Mouse (Mus musculus) embryonic facial prominence, embryonic 13.5 days (tissue): ENCODE results near the gene D3Ertd254e. TPM values are rescaled to one million over a fixed set of nuclear protein-coding genes. Genes with fewer than 3 reads are reported as not detected.
"Not testable (repeated sequence)": the region's sequence is repeated elsewhere in the genome, so short reads cannot be mapped to it uniquely, and the experiment has no call there.

Source experiments
- ATAC-seq: fragments of 200-750 bp; cut with Nextera tagmentation; 2 replicates; pipeline ENCODE4 v1.8.0; 2017; ENCODE audit warnings: low read depth; ENCODE audit not compliant: insufficient number of reproducible peaks, insufficient read depth, low FRiP score, low TSS enrichment
- H3K27ac ChIP-seq: fragments of 300-500 bp; sonication (generic); 2 replicates; pipeline ENCODE4 v1.5.1; 2015; ENCODE audit warnings: moderate library complexity, mild to moderate bottlenecking, inconsistent platforms
- H3K27me3 ChIP-seq: fragments of 300-500 bp; sonication (generic); 2 replicates; pipeline ENCODE4 v1.6.1; 2015; ENCODE audit warnings: mild to moderate bottlenecking, inconsistent platforms
- H3K36me3 ChIP-seq: fragments of 300-500 bp; sonication (generic); 2 replicates; pipeline ENCODE4 v1.6.1; 2015; ENCODE audit warnings: mild to moderate bottlenecking, inconsistent platforms
- H3K4me1 ChIP-seq: fragments of 300-500 bp; sonication (generic); 2 replicates; pipeline ENCODE4 v1.6.1; 2015; ENCODE audit warnings: inconsistent platforms
- H3K4me2 ChIP-seq: fragments of 300-500 bp; sonication (generic); 2 replicates; pipeline ENCODE4 v1.6.1; 2015; ENCODE audit warnings: moderate library complexity, mild to moderate bottlenecking, inconsistent platforms
- H3K4me3 ChIP-seq: fragments of 300-500 bp; sonication (generic); 2 replicates; pipeline ENCODE4 v1.5.1; 2015; ENCODE audit warnings: mild to moderate bottlenecking, inconsistent platforms
- H3K9ac ChIP-seq: fragments of 300-500 bp; sonication (generic); 2 replicates; pipeline ENCODE4 v1.6.1; 2015; ENCODE audit warnings: mild to moderate bottlenecking, inconsistent platforms
- H3K9me3 ChIP-seq: fragments of 300-500 bp; sonication (generic); 2 replicates; pipeline ENCODE4 v1.6.1; 2016; ENCODE audit warnings: inconsistent platforms
- WGBS: fragments of 180-500 bp; shearing (Covaris S2); methylation state at CpG from one replicate; pipeline ENCODE4 v1.1.7; 2015; ENCODE audit warnings: mixed read lengths; 5-methylcytosine and 5-hydroxymethylcytosine counted together
- polyA plus RNA-seq: library from polyadenylated mRNA; unstranded; fragments of >200 nt; fragmentation: Nextera tagmentation; extraction: Ambion mirVana; gene quantifications from 2 replicates; pipeline ENCODE4 v1.2.1, GENCODE M21; 2015

D3Ertd254e gene
- polyA plus RNA-seq, result 9.6 and 11.2 TPM in 2 replicates

DNA sequence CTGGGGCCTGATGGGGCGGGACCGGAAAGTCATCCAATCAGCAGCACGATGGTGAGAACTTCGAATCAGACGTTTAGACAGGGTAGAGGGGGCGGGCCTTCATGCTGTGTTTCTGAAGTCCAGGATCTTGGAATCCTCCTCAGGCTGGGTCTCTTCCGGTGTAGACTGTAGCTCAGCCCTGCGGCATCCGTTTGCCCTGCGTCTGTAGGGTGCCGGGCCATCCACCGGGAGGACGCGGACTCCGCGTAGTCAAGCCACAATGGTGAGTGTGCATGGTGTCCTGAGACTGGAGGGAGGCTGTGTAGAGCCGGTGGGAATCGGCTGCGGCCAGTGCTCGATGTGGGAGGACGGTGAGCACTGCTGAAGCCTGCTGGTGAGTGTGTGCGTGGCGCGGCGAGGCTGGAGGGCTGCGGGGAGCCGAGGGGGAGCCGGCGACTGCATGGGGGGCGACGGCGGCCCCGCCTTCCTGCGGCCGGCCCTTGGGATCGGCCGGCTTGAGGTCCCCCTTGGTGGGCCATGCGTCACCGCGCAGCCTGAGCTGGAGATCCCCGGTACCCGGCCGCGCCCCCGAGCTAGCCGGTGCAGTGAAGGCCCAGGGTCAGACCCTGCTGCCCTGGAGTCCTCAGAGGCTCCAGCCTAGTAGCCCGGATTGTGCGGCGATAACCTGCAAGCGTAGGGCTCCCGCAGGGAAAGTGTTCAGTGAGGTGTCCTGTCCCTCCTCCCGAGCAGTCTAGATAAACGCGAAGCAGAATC lies at the start of gene D3Ertd254e:
TSS of gene D3Ertd254e (plus strand) at position 84 of the 753 bp plus-strand sequence.
- peak within 1 kb of the TSS; percentile 97 for H3K4me3 ChIP-seq
- H3K27ac ChIP-seq, result peak within 1 kb of the TSS; percentile 87
- peaks cover 26% of the 10 kb centered on the region for H3K4me1 ChIP-seq
- H3K27me3 ChIP-seq, result no peaks in the 10 kb centered on the region
- ATAC-seq, result peak; percentile 99
- H3K9me3 ChIP-seq, result no peaks in the 10 kb centered on the region
- peak within 1 kb of the TSS; percentile 66 for H3K4me2 ChIP-seq
- no peaks in the 10 kb centered on the region for H3K36me3 ChIP-seq
- under 1% methylated on average over 54 of the region's 54 CpGs for WGBS
- H3K9ac ChIP-seq, result peak within 1 kb of the TSS; percentile 96

DNA sequence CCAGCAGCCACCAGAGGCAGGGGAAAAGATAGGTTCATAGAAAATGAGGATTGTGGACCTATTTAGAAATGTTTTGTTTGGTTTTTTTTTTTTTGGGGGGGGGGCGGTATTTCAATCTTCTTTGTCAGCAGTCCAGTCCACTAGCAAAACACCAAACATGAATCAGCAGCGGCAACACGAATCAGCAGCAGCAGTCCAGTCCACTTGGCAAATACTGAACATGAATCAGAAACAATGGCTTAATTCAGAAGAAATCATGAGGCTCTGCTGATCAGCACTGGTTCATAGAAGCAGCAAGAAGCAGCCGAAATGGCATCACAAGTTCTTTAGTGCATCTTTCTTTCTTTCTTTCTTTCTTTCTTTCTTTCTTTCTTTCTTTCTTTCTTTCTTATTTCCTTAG lies 34.7 kb upstream of the D3Ertd254e start:
- Histone ChIP-seq H3K9me3 (no peaks in the 10 kb centered on the region), H3K27ac (no peak overlapping the region), H3K36me3 (no peaks in the 10 kb centered on the region), H3K4me2 (no peak overlapping the region), H3K4me1 (no peaks in the 10 kb centered on the region), H3K9ac (no peak overlapping the region), H3K4me3 (no peak overlapping the region), H3K27me3 (no peaks in the 10 kb centered on the region)
- ATAC-seq, result no peak
- 89% methylated on average over 4 of the region's 4 CpGs for WGBS

DNA sequence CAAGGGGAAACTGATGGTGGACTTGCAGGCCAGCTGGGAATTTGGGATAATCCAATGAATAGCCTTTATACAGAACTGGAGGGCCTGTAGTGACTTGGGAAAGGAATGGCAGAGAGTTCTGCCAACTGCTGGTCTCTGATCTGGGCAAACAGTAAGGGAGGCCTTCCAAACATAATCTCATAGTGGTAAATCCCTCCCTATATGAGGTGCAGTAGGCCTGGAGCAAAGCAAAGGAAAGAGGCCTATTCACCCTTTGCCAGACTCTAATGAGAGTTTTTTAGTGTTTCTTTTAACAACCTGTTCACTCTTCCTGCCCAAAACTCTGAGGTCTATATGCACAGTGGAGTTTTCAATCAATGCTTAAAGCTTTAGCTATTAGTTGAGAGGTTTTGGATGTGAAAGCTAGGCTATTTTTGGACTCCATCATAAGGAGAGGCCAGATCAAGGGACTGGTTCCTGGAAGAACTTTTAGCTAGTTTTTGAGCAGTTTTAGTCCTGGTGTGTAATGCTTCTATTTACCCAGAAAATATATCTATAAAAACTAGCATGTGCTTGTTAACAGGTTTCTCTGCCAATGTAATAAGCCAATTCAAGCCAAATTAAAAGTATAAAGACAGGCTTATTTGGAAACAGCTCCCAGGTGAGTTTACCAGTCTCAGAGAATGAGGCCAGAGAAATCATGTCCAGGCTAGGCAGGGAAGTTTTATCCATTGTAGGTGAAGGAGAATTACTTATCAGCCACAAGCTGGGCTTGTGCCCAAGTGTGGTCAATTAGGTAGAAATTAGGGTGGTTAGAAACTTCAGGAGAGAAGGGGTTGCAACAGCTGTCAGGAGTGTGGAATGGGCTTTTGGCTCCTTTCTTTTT lies 30.9 kb upstream of the D3Ertd254e start:
- no peak for ATAC-seq
- no peak overlapping the region for H3K4me2 ChIP-seq
- H3K27ac ChIP-seq, result no peak overlapping the region
- no peak overlapping the region for H3K4me3 ChIP-seq
- no peaks in the 10 kb centered on the region for H3K4me1 ChIP-seq
- H3K9me3 ChIP-seq, result 0 out of 2 replicates have a peak, but pooled peaks cover 3% of the 10 kb centered on the region
- H3K27me3 ChIP-seq, result no peaks in the 10 kb centered on the region
- no peak overlapping the region for H3K9ac ChIP-seq
- no peaks in the 10 kb centered on the region for H3K36me3 ChIP-seq

DNA sequence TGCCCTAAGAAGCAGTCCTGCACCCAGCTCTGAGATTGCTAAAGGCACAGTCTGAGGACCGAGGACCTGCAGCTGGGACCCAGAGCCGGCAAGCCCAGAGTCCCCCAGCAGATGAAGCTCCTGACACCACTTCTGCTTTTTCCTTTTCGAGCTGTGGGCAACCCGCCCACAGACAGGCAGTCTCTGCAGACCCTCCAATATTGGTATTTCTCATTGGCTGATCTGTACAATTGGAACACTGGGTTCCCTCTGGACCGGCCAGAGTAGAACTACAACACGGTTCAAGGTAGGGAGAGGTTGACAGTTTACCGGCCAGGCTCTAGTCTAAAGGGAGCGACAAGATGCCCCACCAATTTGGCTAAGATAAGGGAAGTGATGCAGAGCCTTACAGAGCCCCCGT lies 24.6 kb upstream of the D3Ertd254e start:
- not testable (repeated sequence) for H3K36me3 ChIP-seq, ATAC-seq, H3K4me1 ChIP-seq, H3K27me3 ChIP-seq, H3K9ac ChIP-seq, H3K27ac ChIP-seq, H3K9me3 ChIP-seq, H3K4me2 ChIP-seq, H3K4me3 ChIP-seq
- WGBS, result 92% methylated on average over 9 of the region's 9 CpGs

DNA sequence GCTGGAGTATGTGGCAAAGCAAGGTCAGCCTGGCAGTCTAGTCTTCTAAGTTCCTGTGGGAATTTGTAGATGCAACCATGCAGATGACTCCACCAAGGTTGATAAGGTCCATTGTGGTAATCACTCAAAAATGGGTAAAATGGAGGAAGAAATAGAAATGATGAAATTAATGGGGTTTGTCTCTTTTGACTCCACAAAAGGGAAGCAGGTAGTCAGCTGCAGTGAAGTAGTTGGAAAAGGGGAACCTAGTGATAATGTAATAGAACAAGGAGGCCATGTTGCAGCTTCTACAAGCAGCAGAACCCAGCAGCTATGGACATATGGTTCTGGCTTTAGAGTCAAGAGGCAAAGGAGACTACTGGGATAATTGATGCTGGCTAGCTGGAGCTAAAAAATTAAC lies 14.7 kb upstream of the D3Ertd254e start:
- Histone ChIP-seq H3K27ac (no peak overlapping the region), H3K9me3 (no peaks in the 10 kb centered on the region), H3K4me2 (no peak overlapping the region), H3K36me3 (no peaks in the 10 kb centered on the region), H3K27me3 (no peaks in the 10 kb centered on the region), H3K4me1 (no peaks in the 10 kb centered on the region), H3K4me3 (no peak overlapping the region), H3K9ac (no peak overlapping the region)
- no peak for ATAC-seq

- no peak overlapping the region for H3K27ac ChIP-seq
- H3K4me1 ChIP-seq, result no peaks in the 10 kb centered on the region
- H3K27me3 ChIP-seq, result no peaks in the 10 kb centered on the region
- WGBS, result 43% methylated on average over 2 of the region's 2 CpGs
- H3K4me2 ChIP-seq, result no peak overlapping the region
- H3K9ac ChIP-seq, result no peak overlapping the region
- no peaks in the 10 kb centered on the region for H3K36me3 ChIP-seq
- H3K9me3 ChIP-seq, result no peaks in the 10 kb centered on the region
- H3K4me3 ChIP-seq, result no peak overlapping the region
- no peak for ATAC-seq
Observed at GRCm38 (mm10) chr3:36137560-36137959, 13.3 kb upstream of the D3Ertd254e start.

DNA sequence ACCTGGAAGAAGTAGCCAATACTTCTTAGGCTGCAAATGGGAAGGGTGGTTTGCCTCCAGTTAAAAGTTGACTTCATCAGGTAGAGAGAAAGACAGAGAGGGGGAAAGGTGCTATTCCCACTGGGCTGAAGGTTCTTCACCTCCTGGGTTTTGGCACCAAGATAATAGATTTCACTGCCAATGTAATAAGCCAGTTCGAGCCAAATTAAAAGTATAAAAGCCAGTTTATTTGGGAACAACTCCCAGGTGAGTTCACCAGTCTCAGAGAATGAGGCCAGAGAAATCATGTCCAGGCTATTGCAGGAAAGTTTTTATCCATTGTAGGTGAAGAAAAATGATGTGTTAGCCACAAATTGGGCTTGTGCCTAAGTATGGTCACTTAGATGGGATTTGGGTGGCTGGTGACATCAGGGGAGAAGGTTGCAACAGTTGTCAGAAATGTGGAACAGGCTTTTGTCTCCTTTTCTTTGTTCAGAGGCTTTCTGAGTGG lies 12.6 kb upstream of the D3Ertd254e start:
- Histone ChIP-seq H3K4me3 (no peak overlapping the region), H3K9me3 (no peaks in the 10 kb centered on the region), H3K27ac (no peak overlapping the region), H3K27me3 (no peaks in the 10 kb centered on the region), H3K4me2 (no peak overlapping the region), H3K36me3 (no peaks in the 10 kb centered on the region), H3K4me1 (no peaks in the 10 kb centered on the region), H3K9ac (no peak overlapping the region)
- WGBS, result 78% methylated on average over 1 of the region's 1 CpGs
- no peak for ATAC-seq

GRCm38 (mm10) chr3:36138996-36139395 lies 11.8 kb upstream of the D3Ertd254e start:
- Histone ChIP-seq H3K9me3 (no peaks in the 10 kb centered on the region), H3K4me3 (no peak overlapping the region), H3K27ac (no peak overlapping the region), H3K27me3 (no peaks in the 10 kb centered on the region), H3K36me3 (no peaks in the 10 kb centered on the region), H3K4me1 (no peaks in the 10 kb centered on the region), H3K4me2 (no peak overlapping the region), H3K9ac (no peak overlapping the region)
- ATAC-seq, result no peak

- 8% methylated on average over 1 of the region's 1 CpGs for WGBS
- H3K9ac ChIP-seq, result no peak overlapping the region; the same call in 1 of the 2 replicates
- peak overlapping the region; percentile 97 for H3K4me3 ChIP-seq
- no peak overlapping the region for H3K27ac ChIP-seq
- H3K27me3 ChIP-seq, result no peaks in the 10 kb centered on the region
- peaks cover 26% of the 10 kb centered on the region for H3K4me1 ChIP-seq
- peak overlapping the region; percentile 66 for H3K4me2 ChIP-seq
- no peak for ATAC-seq
- no peaks in the 10 kb centered on the region for H3K9me3 ChIP-seq
- H3K36me3 ChIP-seq, result no peaks in the 10 kb centered on the region
Observed at GRCm38 (mm10) chr3:36150537-36150933, 282 bp upstream of the D3Ertd254e start.

DNA sequence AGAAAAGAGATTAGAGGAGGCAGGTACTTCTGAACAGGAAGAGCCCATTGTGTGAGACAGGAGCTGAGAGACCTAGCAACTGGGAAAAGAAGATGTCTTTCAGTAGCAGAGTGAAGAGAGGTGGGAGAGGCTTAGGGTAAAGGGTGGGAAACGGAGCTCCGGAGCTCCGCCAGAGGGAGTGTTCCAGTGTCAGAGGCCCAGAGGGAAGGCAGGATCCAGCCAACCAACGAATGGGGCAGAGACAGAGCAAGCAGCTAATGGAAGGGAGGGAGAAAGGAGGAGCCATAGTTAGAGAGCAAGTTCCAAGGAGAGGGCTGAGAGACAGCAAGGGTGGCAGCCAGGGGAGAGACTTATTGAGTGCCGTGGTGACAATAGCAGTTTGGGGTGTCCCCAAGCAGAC lies 4.5 kb downstream of the D3Ertd254e start:
- H3K27me3 ChIP-seq, result no peaks in the 10 kb centered on the region
- H3K27ac ChIP-seq, result no peak overlapping the region
- no peak for ATAC-seq
- 21% methylated on average over 5 of the region's 5 CpGs for WGBS
- H3K4me1 ChIP-seq, result peaks cover 26% of the 10 kb centered on the region
- no peak overlapping the region for H3K9ac ChIP-seq
- no peak overlapping the region for H3K4me3 ChIP-seq
- H3K4me2 ChIP-seq, result no peak overlapping the region
- H3K36me3 ChIP-seq, result peaks cover 11% of the 10 kb centered on the region
- H3K9me3 ChIP-seq, result peaks cover 6% of the 10 kb centered on the region; the same call in 1 of the 2 replicates

DNA sequence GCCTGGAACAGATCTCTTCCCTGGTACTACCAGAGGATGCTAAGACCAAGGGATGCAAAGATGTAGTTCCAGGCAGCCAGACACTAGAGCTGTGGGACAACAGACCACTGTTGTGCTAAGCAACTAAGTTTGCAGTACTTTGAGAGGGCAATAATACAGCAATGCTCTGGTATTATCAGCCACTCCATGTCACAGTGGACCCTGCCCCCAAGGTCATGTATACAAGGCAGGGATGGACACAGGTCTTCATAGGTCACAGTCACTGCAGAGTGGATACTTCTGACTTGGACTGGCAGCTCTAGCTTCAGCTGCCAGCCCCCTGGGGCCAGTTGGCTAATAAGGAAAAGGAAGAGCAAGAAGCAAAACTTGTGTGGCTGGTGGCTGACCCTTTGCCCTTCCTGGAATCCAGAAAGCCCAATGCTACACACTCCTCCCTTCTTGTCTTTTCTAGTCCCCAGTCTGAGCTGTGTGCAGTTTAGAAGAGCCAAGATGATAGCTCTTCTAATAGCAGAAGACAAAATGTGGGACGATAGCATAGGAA lies 19.9 kb downstream of the D3Ertd254e start:
- Histone ChIP-seq H3K27me3 (no peaks in the 10 kb centered on the region), H3K27ac (no peak overlapping the region), H3K36me3 (peaks cover 31% of the 10 kb centered on the region), H3K4me3 (no peak overlapping the region), H3K9me3 (peaks cover 3% of the 10 kb centered on the region; the same call in 1 of the 2 replicates), H3K4me1 (no peaks in the 10 kb centered on the region), H3K4me2 (no peak overlapping the region), H3K9ac (no peak overlapping the region)
- no peak for ATAC-seq
- 83% methylated on average over 1 of the region's 1 CpGs for WGBS
